Mouse (Mus musculus) MEL (cell line): ENCODE measurements around the gene Klhl12. TPM values are rescaled to one million over a fixed set of nuclear protein-coding genes. Genes with fewer than 3 reads are reported as not detected.
"Not testable (repeated sequence)": the region's sequence is repeated elsewhere in the genome, so short reads cannot be mapped to it uniquely, and the experiment has no call there.

Experiments
- DNase-seq: peaks from one replicate; pipeline ENCODE4 v3.0.0; 2011; ENCODE audit warnings: low read depth, low spot score
- H3K27ac ChIP-seq: 2 replicates; pipeline ENCODE4 v1.5.1; 2012; ENCODE audit warnings: low read depth, mild to moderate bottlenecking, control low read depth, low read length, moderate library complexity; ENCODE audit not compliant: control insufficient read depth
- H3K27me3 ChIP-seq, 2 experiments: fragments of 150-350 bp in 1 of 2; sonication (generic) in 1 of 2; 2 replicates each; pipeline ENCODE4 v1.6.1; 2012; ENCODE audit warnings: low read length in 2 of 2, mild to moderate bottlenecking in 2 of 2, improper control_type of control experiment in 1 of 2, moderate library complexity in 1 of 2; ENCODE audit not compliant: insufficient read depth in 2 of 2, control insufficient read depth in 1 of 2
- H3K36me3 ChIP-seq, 2 experiments: 2 replicates each; pipeline ENCODE4 v1.6.1; 2012 to 2014; ENCODE audit warnings: low read length in 2 of 2, improper control_type of control experiment in 1 of 2, inconsistent platforms in 1 of 2, mild to moderate bottlenecking in 1 of 2; ENCODE audit not compliant: insufficient read depth in 2 of 2, control insufficient read depth in 1 of 2
- H3K4me1 ChIP-seq, 2 experiments: fragments of 150-350 bp in 1 of 2; sonication (generic) in 1 of 2; 2 replicates each; pipeline ENCODE4 v1.6.1; 2012; ENCODE audit warnings: low read length in 2 of 2, improper control_type of control experiment in 1 of 2, mild to moderate bottlenecking in 1 of 2; ENCODE audit not compliant: insufficient read depth in 2 of 2, control insufficient read depth in 1 of 2
- H3K4me3 ChIP-seq, 2 experiments: fragments of 150-350 bp in 1 of 2; sonication (generic) in 1 of 2; 2 replicates each; pipeline ENCODE4 v1.5.1; 2012; ENCODE audit warnings: low read depth in 2 of 2, low read length in 2 of 2, mild to moderate bottlenecking in 2 of 2, moderate library complexity in 2 of 2, control low read depth in 1 of 2, improper control_type of control experiment in 1 of 2; ENCODE audit not compliant: control insufficient read depth in 1 of 2, insufficient read depth in 1 of 2
- H3K79me2 ChIP-seq: 2 replicates; pipeline ENCODE4 v1.6.1; 2012; ENCODE audit warnings: mild to moderate bottlenecking, low read length, moderate library complexity; ENCODE audit not compliant: control insufficient read depth, poor library complexity, insufficient read depth
- H3K9ac ChIP-seq: 2 replicates; pipeline ENCODE4 v1.6.1; 2012; ENCODE audit warnings: low read depth, mild to moderate bottlenecking, control low read depth, low read length, moderate library complexity; ENCODE audit not compliant: control insufficient read depth, poor library complexity, severe bottlenecking
- H3K9me3 ChIP-seq: fragments of 150-350 bp; sonication (generic); replicated peaks from 2 replicates; pipeline ENCODE4 v1.6.1; 2012; ENCODE audit warnings: mild to moderate bottlenecking, low read length, improper control_type of control experiment, moderate library complexity; ENCODE audit not compliant: insufficient read depth
- BHLHE40 ChIP-seq: IDR thresholded peaks from 2 replicates; pipeline ENCODE4 v1.6.1; 2012; ENCODE audit warnings: low read depth, mild to moderate bottlenecking, inconsistent platforms, low read length, improper control_type of control experiment, borderline replicate concordance
- CHD2 ChIP-seq: IDR thresholded peaks from 2 replicates; pipeline ENCODE4 v1.6.1; 2011; ENCODE audit warnings: low read length, improper control_type of control experiment
- CTCF ChIP-seq, 3 experiments: IDR thresholded peaks in 2 of 3; conservative IDR thresholded peaks in 1 of 3; 2 replicates each; pipeline ENCODE4 v1.5.1; 2011 to 2012; ENCODE audit warnings: low read length in 3 of 3, low read depth in 2 of 3, mild to moderate bottlenecking in 2 of 3, improper control_type of control experiment in 1 of 3, inconsistent platforms in 1 of 3, mixed read lengths in 1 of 3, moderate library complexity in 1 of 3; ENCODE audit not compliant: control insufficient read depth in 1 of 3, insufficient read depth in 1 of 3, poor library complexity in 1 of 3, severe bottlenecking in 1 of 3
- E2F4 ChIP-seq: IDR thresholded peaks from 2 replicates; pipeline ENCODE4 v1.6.1; 2011; ENCODE audit warnings: low read depth, low read length, improper control_type of control experiment, borderline replicate concordance
- ELF1 ChIP-seq: IDR thresholded peaks from 2 replicates; pipeline ENCODE4 v1.6.1; 2014; ENCODE audit warnings: low read depth, mild to moderate bottlenecking, inconsistent platforms, low read length, improper control_type of control experiment, moderate library complexity
- EP300 ChIP-seq, 2 experiments: IDR thresholded peaks; 2 replicates each; pipeline ENCODE4 v1.6.1; 2011; ENCODE audit warnings: improper control_type of control experiment in 2 of 2, low read length in 2 of 2, low read depth in 1 of 2, mild to moderate bottlenecking in 1 of 2
- ETS1 ChIP-seq: IDR thresholded peaks from 2 replicates; pipeline ENCODE4 v1.6.1; 2012; ENCODE audit warnings: low read depth, mild to moderate bottlenecking, inconsistent platforms, low read length, improper control_type of control experiment, moderate library complexity
- GABPA ChIP-seq: IDR thresholded peaks from 2 replicates; pipeline ENCODE4 v1.6.1; 2012; ENCODE audit warnings: low read depth, mild to moderate bottlenecking, inconsistent platforms, low read length, improper control_type of control experiment, moderate library complexity
- GATA1 ChIP-seq: IDR thresholded peaks from 2 replicates; pipeline ENCODE4 v1.6.1; 2011; ENCODE audit warnings: low read depth, low read length, improper control_type of control experiment
- HCFC1 ChIP-seq: IDR thresholded peaks from 2 replicates; pipeline ENCODE4 v1.6.1; 2012; ENCODE audit warnings: low read depth, mild to moderate bottlenecking, inconsistent platforms, low read length, improper control_type of control experiment, moderate library complexity
- JUND ChIP-seq: IDR thresholded peaks from 2 replicates; pipeline ENCODE4 v1.6.1; 2011; ENCODE audit warnings: low read depth, mild to moderate bottlenecking, improper control_type of control experiment, low read length
- KAT2A ChIP-seq: conservative IDR thresholded peaks from 2 replicates; pipeline ENCODE4 v1.6.1; 2012; ENCODE audit warnings: low read depth, low read length, improper control_type of control experiment, inconsistent platforms
- MAX ChIP-seq: IDR thresholded peaks from 2 replicates; pipeline ENCODE4 v1.6.1; 2011; ENCODE audit warnings: low read length, improper control_type of control experiment
- MAZ ChIP-seq: IDR thresholded peaks from 2 replicates; pipeline ENCODE4 v1.6.1; 2012; ENCODE audit warnings: low read depth, mild to moderate bottlenecking, inconsistent platforms, low read length, improper control_type of control experiment
- MXI1 ChIP-seq: IDR thresholded peaks from 2 replicates; pipeline ENCODE4 v1.6.1; 2011; ENCODE audit warnings: mild to moderate bottlenecking, low read depth, low read length, improper control_type of control experiment
- MYB ChIP-seq: IDR thresholded peaks from 2 replicates; pipeline ENCODE4 v1.6.1; 2011; ENCODE audit warnings: mild to moderate bottlenecking, low read depth, low read length, improper control_type of control experiment
- MYC ChIP-seq: IDR thresholded peaks from 2 replicates; pipeline ENCODE4 v1.6.1; 2011; ENCODE audit warnings: low read depth, mild to moderate bottlenecking, low read length, improper control_type of control experiment, moderate library complexity
- NELFE ChIP-seq: IDR thresholded peaks from 2 replicates; pipeline ENCODE4 v1.6.1; 2011; ENCODE audit warnings: low read depth, low read length, improper control_type of control experiment
- POLR2A ChIP-seq, 2 experiments: IDR thresholded peaks; 2 replicates each; pipeline ENCODE4 v1.6.1; 2011 to 2012; ENCODE audit warnings: low read length in 2 of 2, mild to moderate bottlenecking in 2 of 2, control low read depth in 1 of 2, improper control_type of control experiment in 1 of 2, low read depth in 1 of 2, moderate library complexity in 1 of 2; ENCODE audit not compliant: control insufficient read depth in 1 of 2, insufficient read depth in 1 of 2, poor library complexity in 1 of 2
- POLR2AphosphoS2 ChIP-seq: IDR thresholded peaks from 2 replicates; pipeline ENCODE4 v1.6.1; 2011; ENCODE audit warnings: low read length, improper control_type of control experiment
- POLR2AphosphoS5 ChIP-seq: IDR thresholded peaks from 2 replicates; pipeline ENCODE4 v1.6.1; 2012; ENCODE audit warnings: low read depth, borderline replicate concordance, mild to moderate bottlenecking, inconsistent platforms, low read length, moderate library complexity, mixed read lengths
- RAD21 ChIP-seq: IDR thresholded peaks from 2 replicates; pipeline ENCODE4 v1.6.1; 2011; ENCODE audit warnings: mild to moderate bottlenecking, low read depth, low read length, improper control_type of control experiment
- RCOR1 ChIP-seq: IDR thresholded peaks from 2 replicates; pipeline ENCODE4 v1.6.1; 2012; ENCODE audit warnings: low read depth, mild to moderate bottlenecking, inconsistent platforms, low read length, improper control_type of control experiment
- SIN3A ChIP-seq: IDR thresholded peaks from 2 replicates; pipeline ENCODE4 v1.6.1; 2012; ENCODE audit warnings: low read length, improper control_type of control experiment, inconsistent platforms
- SMC3 ChIP-seq: IDR thresholded peaks from 2 replicates; pipeline ENCODE4 v1.6.1; 2011; ENCODE audit warnings: low read depth, low read length, improper control_type of control experiment
- TBP ChIP-seq: IDR thresholded peaks from 2 replicates; pipeline ENCODE4 v1.8.0; 2011; ENCODE audit warnings: low read depth, low read length, improper control_type of control experiment
- TCF12 ChIP-seq: IDR thresholded peaks from 2 replicates; pipeline ENCODE4 v1.6.1; 2014; ENCODE audit warnings: low read depth, mild to moderate bottlenecking, inconsistent platforms, low read length, improper control_type of control experiment, moderate library complexity
- USF1 ChIP-seq: IDR thresholded peaks from 2 replicates; pipeline ENCODE4 v1.6.1; 2014; ENCODE audit warnings: low read depth, mild to moderate bottlenecking, inconsistent platforms, low read length, improper control_type of control experiment, moderate library complexity
- ZC3H11A ChIP-seq: IDR thresholded peaks from 2 replicates; pipeline ENCODE4 v1.6.1; 2012; ENCODE audit warnings: low read depth, mild to moderate bottlenecking, inconsistent platforms, low read length, improper control_type of control experiment
- ZKSCAN1 ChIP-seq: IDR thresholded peaks from 2 replicates; pipeline ENCODE4 v1.6.1; 2012; ENCODE audit warnings: low read depth, mild to moderate bottlenecking, inconsistent platforms, low read length, improper control_type of control experiment, moderate library complexity
- ZMIZ1 ChIP-seq: IDR thresholded peaks from 2 replicates; pipeline ENCODE4 v1.6.1; 2012; ENCODE audit warnings: low read depth, mild to moderate bottlenecking, inconsistent platforms, low read length, improper control_type of control experiment, moderate library complexity
- ZNF384 ChIP-seq: IDR thresholded peaks from 2 replicates; pipeline ENCODE4 v1.6.1; 2012; ENCODE audit warnings: low read depth, mild to moderate bottlenecking, inconsistent platforms, low read length, improper control_type of control experiment
- polyA plus RNA-seq, 2 experiments: library from polyadenylated mRNA; stranded (reverse) in 1 of 2; unstranded in 1 of 2; fragments of >175 nt in 1 of 2; fragments of >200 nt in 1 of 2; gene quantifications; 2 replicates each; pipeline versions ENCODE4 v1.2.1 to v1.2.4; 2012; ENCODE audit warnings: low replicate concordance in 2 of 2, low read depth in 1 of 2; ENCODE audit not compliant: insufficient read length in 2 of 2, insufficient read depth in 1 of 2, missing spikeins in 1 of 2
- total RNA-seq: library from RNA; depleted of rRNA; stranded (reverse); fragments of 300-350 nt; gene quantifications from 2 replicates; pipeline ENCODE4 v1.2.3, GENCODE M21; 2012

The Klhl12 gene
- total and polyA plus RNA-seq, 3 experiments: 20.8 to 26.4 TPM; not detected in 1

DNA sequence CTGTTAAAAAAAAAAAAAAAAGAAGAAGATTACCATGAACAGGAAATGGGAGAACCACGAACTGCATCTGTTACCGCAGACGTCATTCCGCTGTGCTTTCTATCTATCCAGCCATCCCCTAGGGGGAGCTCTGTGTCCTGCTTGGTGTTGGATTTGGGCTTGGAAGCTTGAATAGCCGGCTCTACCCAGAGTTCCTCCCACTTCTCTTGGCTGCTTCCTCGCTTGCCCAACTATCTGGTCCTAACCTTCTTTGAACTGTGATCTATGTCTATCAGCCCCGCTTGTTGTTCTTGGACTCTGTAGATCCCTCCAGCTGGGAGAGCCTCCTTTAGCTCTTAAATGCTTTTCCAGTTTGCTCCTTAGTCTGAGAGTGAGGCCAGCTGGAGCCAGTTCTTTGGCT lies 63.3 kb downstream of the Klhl12 start:
- peak overlapping the region; percentile 84 for H3K27ac ChIP-seq
- peak overlapping the region; percentile 21 to 27; a peak in 1 of 4 replicates for H3K4me3 ChIP-seq
- no peaks in the 10 kb centered on the region for H3K79me2 ChIP-seq
- H3K4me1 ChIP-seq: peaks cover 23 to 32% of the 10 kb centered on the region in 2 experiments
- no peaks in the 10 kb centered on the region for H3K9me3 ChIP-seq
- TF ChIP-seq RCOR1 (peak; percentile 45; the same call in 1 of the 2 replicates), ZNF384 (peak; percentile 97), SMC3 (peak; percentile 73), MAZ (no peak), MXI1 (no peak), GABPA (no peak), POLR2AphosphoS5 (no peak), JUND (peak; percentile 67; the same call in 1 of the 2 replicates), GATA1 (0 out of 2 replicates have a peak, but pooled peaks have one; percentile 36), POLR2A (IDR thresholded peaks at IDR 0.05; ENCODE audit: control insufficient read depth in 1 of 2, insufficient read depth in 1 of 2, low read depth in 1 of 2, low read length in 2 of 2, poor library complexity in 1 of 2) (no peak), E2F4 (no peak), POLR2AphosphoS2 (no peak), ZC3H11A (peak; percentile 74), BHLHE40 (no peak), TCF12 (peak; percentile 55), ELF1 (peak; percentile 63; the same call in 1 of the 2 replicates), CTCF (IDR thresholded peaks at IDR 0.05 in 2 of 3, conservative IDR thresholded peaks at IDR 0.05 in 1 of 3; ENCODE audit: control insufficient read depth in 1 of 3, insufficient read depth in 1 of 3, low read depth in 2 of 3, low read length in 3 of 3, poor library complexity in 1 of 3, severe bottlenecking in 1 of 3) (peak; percentile 77 to 87 (median 86)), HCFC1 (0 out of 2 replicates have a peak, but pooled peaks have one; percentile 34), SIN3A (peak; percentile 76), MAX (no peak), CHD2 (no peak), EP300 (IDR thresholded peaks at IDR 0.05; ENCODE audit: low read depth in 1 of 2, low read length in 2 of 2) (peak; percentile 17 to 68; a peak in 3 of 4 replicates), ETS1 (peak; percentile 93), NELFE (no peak), RAD21 (peak; percentile 86), KAT2A (no peak), TBP (peak; percentile 57; the same call in 1 of the 2 replicates), ZMIZ1 (no peak), MYC (0 out of 2 replicates have a peak, but pooled peaks have one; percentile 25), USF1 (no peak), ZKSCAN1 (no peak), MYB (no peak)
- H3K9ac ChIP-seq: peak overlapping the region; percentile 58
- peak; percentile 95 for DNase-seq
- no peaks in the 10 kb centered on the region for H3K27me3 ChIP-seq
- H3K36me3 ChIP-seq: peaks cover 0 to 26% of the 10 kb centered on the region in 2 experiments; a peak in 2 of 4 replicates

DNA sequence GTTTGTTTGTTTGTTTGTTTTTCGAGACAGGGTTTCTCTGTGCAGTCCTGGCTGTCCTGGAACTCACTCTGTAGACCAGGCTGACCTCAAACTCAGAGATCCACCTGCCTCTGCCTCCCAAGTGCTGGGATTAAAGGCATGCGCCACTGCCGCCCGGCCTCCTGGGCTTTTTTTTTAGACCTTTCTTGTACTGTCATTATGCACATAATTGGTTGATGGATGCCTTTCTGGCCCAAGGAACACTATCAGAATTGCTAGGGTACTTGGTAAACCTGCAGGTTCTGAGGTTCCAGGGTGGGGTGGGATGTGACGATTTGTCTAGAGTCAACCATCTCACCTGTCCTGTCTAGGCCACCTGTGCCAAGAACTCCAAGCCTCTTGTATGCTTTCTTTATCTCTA lies 63.9 kb downstream of the Klhl12 start:
- peak overlapping the region; percentile 84 for H3K27ac ChIP-seq
- H3K9me3 ChIP-seq, H3K27me3 ChIP-seq, H3K79me2 ChIP-seq, H3K9ac ChIP-seq, DNase-seq, H3K4me3 ChIP-seq: not testable (repeated sequence)
- H3K36me3 ChIP-seq: peaks cover 0 to 24% of the 10 kb centered on the region in 2 experiments; a peak in 2 of 4 replicates
- H3K4me1 ChIP-seq: peaks cover 23 to 29% of the 10 kb centered on the region in 2 experiments
